Mouse (Mus musculus) c-Kit-positive CD71-positive TER-119-positive erythroid progenitor cells, embryonic 14.5 days (primary cell): Measurements from ENCODE around the gene H60b.
"Not testable (repeated sequence)": the region's sequence is repeated elsewhere in the genome, so short reads cannot be mapped to it uniquely, and the experiment has no call there.

ENCODE experiments used
- DNase-seq: peaks from one replicate; pipeline ENCODE4 v3.0.0-alpha.2; 2013; ENCODE audit warnings: low spot score

The H60b gene

DNA sequence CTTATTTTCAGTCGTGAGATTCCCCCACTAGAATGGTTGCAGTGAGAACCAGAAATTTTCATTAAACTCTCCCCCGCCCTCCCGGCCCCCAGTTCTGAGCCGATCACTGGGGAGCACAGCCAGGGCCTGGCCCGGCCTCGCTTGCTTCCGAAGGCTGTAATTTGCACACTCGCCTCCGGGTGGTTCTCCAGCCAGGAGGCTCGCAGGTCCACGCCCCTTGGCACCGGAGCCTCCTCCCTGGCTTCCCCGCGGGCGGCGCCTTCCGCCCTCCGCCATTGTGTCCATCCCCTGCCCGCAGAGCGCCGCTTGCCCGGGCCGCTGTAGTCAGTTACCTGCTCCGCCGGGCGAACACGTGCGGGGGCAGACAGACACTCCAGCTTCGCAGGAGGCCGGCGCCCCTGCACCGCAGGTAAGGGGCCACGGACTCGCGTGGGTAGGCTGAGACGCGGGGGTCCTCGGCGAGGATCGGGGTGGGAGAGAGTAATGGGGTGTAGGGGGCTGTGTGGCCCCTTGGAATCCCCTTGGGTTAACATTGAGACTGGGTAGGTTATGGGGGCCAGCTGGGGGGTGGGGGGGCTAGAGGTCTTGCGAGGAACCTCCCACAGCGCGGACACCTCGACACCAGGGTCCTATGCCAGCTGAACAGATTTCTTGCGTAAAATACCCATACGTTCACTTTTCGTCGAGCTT lies at the start of gene H60b, which contains the start of gene Raet1e:
Gene H60b (plus strand): TSS at position 277 of the 690 bp plus-strand sequence.
Gene Raet1e (plus strand): TSS at position 260 of the 690 bp plus-strand sequence.
- DNase-seq = not testable (repeated sequence)

DNA sequence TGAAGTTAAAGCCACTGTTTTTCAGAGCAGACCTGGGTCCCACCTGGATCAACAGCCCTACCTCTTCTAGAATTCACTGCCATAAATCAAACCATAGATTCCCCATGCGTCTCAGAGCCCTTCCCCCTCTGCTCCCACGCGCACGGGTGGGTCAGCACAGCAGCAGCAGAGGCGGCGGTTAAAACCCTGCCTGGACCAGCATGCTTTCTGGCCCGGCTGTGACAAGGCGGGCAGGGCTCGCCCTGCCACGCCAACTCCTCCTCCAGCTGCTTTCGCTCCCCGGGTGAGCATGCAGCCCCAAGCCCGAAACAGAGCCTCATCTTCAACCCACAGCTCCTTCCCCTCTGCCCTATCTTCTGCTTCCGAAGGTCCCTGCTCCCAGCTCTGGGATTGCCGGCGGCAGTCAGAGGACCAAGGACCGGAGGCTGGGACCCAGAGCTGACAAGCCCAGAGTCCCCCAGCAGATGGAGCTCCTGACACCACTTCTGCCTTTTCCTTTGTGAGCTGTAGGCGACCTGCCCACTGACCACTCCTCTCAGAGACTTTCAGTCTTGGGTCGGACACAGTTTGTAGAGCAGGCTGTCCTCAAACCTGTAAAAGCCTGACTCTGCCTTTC lies 17.6 kb upstream of the H60b start:
- no peak for DNase-seq

DNA sequence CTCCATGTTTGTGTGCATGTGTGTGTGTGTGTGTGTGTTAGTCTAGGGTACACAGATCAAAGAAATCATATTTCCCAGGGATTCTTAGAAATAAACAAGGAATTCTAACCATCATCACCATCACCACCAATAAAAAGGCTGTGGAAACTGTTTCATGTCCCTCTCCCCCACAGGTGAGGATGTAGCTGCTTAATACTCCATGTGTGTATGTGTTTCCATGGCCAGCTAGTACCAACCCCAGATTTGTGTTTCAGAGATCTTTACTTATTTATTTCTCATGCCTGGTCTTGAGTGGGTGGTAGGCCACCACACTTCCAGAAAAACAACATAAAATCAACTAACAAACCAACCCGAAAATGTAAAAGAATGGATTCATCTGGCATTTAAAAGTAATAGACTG lies 16.2 kb upstream of the H60b start:
- DNase-seq = peak; percentile 77

DNA sequence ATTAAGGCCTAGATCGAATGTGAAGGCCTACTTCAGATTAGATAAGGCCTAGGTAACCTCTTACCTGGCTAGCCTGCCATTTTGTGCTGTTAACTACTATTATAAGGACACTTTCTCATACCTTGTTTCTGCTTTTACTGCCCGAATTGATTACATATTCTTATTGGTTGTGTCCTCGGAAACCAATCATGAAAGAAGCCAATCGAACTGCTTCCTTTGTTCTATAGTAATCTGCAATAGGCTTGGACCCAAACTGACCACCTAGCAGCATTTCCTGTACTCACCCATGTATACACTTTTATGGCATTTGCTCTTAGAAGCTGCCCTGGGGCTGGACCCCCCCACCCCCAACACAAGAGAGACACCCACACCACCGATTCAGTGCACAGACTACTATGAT lies 15.5 kb upstream of the H60b start:
- DNase-seq = no peak

DNA sequence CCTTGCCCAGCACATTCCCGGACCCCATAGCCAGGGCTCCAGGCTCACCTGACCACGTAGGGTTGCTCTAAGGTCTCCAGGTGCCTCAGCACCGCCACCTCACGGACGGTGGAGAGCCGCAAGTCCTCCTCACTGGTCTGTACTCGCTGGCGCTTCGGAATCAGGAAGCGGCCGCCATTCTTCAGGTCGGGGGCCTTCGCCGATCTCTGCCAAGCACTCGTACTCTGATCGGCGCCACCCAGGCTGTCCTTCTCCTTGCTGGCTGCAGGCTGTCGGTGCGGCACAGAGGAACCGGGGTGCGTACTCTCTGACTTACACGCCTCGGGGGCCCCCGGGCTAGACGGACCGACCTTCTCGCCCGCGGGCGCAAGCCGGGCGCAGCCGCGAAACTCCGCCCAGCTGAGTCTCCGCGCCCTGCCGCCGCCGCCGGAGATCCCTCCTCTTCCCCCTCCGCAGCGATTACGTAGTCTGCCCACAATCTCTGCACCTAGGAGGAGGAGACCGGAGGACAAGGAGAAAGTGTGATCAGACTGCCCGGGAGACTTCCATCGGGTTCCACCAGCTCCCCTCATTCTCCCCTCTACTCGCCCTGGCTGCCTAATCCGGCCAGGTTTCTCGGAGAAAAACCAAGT lies 9.8 kb upstream of the H60b start:
- DNase-seq = no peak

DNA sequence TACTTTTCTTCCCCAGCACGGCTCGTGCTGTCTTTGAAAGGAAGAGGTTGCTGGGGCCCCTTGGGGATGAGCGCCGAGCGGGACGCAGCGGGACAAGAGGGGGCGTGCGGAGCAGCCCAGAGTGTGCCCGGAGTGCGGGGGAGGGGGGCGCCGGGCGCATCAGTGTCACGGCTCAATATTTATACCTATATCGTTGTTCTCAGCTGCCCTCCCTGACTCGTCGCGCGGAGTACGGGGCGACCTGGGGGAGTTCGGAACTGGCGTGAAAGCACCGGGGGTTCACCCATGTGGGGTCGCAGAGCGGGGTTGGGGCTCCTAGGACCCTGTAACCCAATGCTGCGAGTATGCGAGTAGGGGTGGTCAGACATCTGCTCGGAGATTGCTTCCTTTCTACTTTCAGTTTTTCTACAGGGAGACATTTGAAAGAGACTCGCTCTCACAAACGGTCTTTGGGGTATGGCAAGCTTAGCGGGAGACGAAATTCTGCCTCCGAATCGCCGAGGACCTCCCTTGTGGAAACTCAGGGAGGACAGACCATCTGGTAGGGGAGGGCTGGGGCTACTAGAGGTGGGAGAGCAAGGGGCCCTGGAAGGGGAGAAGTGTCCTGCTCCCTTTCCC lies 9.2 kb upstream of the H60b start, which contains the start of gene E030030I06Rik:
Gene E030030I06Rik (minus strand): TSS at position 198 of the 618 bp plus-strand sequence.
- DNase-seq = no peak

DNA sequence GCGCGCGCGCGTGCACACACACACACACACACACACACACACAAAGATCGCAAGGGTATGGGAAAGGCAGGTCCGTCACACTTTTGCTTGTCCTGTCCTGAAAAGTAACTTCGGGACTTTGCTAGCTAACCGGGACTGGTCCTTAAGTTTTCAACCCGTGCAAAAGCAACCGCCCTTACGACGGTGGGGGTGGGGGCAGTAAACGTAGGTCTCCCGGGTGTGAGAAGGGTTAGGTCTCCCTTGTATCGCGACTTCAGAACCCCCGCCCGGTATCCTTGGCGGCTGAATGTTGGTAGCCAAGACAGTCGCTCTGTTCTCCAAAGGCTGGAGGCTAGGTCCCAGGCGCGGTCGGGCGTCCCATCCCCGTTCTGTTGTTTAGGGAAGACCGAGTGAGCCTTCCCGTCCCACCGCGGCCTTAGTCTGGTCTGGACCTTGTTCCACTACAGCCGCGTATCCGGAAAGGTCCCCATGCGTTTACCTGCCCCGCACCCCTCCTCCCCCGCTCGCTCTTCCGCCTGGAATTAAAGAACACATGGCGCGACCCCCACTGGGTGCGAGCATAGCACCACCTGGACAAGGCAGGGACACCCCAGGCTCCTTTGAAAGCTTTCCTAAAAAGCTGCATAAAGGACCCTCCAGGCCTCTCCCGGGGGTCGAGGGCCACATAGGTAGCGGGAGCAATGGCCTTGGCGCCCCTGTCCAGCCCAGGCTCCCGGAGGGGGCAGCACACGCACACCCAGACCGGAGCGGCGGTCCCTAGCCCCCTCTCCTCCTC lies 8.5 kb upstream of the H60b start:
- DNase-seq = no peak

DNA sequence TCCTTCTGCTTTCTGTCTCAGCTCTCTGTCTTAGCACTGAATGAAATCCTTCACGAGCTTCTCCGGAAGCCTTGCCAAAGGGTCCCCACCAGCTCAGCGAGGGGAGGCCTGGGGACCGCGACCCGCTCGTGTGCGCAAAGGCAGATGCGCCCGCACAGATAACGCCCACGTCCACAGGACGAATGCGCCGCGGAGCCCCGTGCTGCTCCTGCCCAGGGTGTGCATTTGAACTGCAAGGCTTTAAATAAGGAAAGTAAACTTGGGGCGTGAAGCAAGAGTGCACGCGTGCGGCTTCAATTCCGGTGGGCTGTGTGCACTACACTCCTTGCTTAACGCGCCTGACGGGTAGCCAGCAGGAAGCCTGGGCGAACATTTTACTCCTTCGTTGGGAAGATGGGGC lies 7.8 kb upstream of the H60b start:
- no peak for DNase-seq

DNA sequence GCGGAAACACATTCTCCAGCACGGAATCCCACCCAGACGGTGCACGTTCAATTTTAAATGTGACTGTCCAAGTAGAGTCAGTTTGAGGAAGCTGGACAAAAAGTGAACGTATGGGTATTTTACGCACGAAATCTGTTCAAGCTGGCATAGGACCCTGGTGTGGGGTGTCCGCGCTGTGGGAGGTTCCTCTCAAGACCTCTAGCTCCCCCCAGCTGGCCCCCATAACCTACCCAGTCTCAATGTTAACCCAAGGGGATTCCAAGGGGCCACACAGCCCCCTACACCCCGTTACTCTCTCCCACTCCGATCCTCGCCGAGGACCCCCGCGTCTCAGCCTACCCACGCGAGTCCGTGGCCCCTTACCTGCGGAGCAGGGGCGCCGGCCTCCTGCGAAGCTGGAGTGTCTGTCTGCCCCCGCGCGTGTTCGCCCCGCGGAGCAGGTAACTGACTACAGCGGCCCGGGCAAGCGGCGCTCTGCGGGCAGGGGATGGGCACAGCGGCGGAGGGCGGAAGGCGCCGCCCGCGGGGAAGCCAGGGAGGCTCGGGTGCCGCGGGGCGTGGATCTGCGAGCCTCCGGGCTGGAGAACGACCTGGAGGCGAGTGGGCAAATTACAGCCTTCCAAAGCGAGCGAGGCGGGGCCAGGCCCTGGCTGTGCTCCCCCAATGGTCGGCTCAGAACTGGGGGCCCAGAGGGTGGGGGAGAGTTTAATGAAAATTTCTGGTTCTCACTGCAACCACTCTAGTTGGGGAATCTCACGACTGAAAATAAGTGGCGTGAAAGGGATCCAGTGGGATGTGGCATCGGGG lies 7.1 kb upstream of the H60b start:
- DNase-seq = not testable (repeated sequence)

DNA sequence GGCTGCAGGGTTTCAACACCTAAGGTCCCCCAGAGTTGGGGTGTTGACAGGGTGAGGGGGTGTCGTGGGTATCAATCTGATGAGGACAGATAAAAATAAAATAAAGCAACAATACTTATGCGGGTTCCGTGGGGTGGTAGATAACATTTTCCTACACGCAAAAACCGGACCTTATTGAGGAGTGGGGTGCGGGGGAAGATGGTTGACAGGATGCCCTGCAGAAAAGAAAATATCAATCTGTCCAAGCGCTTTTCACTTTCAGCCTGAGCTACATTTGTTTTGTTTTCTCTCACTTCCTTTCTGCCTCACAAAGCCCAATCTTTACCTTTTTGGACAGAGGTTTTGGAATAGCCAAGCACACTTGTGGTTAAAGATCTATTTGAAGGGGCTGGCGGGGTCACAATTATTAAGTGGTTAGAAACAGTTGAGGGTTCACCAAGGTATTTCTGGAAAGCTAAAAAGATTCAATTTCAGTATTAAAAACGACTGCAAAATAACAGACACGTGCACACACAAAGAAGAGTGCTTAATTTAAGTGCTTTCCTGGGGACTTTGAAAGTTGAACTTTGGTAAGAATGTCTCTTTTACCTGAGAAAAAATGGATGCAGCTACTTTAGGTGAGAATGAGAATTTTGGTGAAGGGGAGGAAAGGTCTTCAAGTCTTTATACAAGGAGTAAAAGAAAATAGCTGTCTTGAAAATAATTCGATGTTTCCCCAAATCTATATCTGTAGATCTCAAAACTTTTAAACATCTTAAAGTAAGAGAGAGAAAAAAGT lies 6.3 kb upstream of the H60b start:
- DNase-seq = not testable (repeated sequence)

DNA sequence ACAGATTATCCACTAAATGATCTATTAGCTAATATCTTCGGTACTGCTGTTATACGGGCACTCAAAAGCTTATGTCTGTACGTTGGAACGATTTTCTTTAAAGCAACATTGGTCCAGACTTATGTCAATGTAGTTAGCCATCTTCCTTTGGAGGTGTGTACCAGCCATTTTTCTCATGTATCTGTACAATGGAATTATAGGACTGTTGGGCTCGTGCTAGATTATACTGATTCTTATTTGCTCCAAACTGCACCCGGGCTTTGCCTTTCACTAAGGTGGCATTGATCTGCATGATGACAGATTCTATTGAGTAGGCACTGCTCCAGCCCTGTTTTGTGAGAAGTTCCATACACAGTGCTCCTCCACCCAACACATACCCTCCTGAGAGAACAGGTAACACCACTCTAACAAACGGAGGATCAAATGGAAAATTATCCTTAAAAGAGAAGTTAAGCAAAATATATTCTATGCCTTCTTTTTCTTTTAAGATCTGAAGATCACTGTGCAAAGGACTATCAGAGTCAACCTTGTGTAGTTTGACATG lies 5.2 kb upstream of the H60b start:
- DNase-seq = not testable (repeated sequence)

DNA sequence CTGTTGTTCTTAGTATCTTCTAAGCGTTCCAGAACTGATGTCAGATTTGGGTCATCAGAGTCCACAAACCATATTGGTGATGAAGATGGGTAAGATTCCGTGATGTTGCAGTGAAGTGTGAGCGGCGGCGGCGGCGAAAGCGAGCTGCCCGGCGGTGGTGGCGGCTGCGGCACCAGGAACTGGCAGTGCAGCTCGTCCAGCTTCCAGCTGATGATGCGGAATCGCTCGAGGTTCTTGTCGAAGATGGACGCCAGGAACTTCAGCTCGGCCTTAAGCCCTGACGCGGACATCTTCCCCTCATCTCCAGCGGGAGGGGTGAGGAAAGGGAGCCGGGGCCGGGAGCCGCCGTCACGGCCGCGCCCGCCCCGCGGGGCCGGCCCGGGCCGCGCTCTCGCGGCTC lies 4.3 kb upstream of the H60b start:
- DNase-seq = not testable (repeated sequence)

DNA sequence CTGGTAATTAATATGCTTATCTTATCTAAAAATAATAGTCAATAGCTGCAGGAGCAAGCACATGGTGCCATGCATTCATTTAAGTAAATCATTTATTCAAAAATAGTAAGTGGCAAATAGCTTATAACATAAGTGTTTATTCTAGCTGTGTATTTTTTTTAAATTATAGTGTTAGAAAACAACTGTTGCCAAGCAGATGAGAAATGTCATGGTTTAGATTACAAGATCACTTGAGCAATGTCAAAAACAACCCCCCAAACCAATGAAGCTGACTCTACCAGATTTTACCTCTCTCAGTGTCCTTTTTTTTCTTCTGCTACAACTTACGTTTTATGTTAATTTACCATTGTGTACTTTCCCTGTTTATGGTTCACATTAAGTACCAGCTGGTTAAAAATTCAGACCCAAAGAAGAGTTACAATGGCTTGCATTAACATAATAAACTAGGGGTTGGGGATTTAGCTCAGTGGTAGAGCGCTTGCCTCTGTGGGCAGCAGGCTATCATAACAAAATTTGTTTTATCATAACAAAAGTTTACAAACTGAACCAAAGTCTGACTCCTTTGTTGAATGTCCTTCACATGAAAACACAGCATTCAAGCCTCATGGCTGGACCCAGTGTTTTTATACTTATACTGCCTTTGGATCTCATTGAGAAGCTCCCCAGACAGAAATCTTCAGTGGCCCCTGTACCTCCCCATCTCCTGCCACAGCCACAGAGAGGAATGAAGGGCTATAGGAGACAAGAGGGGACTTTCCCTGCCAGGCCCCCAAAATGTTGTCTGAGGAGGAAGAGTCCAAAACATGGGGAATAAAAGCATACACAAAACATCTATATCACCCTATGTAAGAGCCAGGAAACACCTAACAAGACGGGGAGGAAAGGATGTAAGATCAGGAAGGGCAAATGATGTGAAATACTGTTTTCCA lies 3.3 kb upstream of the H60b start:
- DNase-seq = no peak

DNA sequence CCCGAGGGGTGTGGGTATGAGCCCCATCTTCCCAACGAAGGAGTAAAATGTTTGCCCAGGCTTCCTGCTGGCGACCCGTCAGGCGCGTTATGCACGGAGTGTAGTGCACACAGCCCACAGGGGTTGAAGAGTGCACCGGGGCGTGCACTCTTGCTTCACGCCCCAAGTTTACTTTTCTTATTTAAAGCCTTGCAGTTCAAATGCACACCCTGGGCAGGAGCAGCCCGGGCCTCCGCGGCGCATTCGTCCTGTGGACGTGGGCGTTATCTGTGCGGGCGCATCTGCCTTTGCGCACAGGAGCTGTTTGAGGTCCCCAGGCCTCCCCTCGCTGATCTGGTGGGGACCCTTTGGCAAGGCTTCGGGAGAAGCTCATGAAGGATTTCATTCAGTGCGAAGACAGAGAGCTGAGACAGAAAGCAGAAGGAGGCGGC lies 760 bp downstream of the H60b start:
- no peak for DNase-seq

DNA sequence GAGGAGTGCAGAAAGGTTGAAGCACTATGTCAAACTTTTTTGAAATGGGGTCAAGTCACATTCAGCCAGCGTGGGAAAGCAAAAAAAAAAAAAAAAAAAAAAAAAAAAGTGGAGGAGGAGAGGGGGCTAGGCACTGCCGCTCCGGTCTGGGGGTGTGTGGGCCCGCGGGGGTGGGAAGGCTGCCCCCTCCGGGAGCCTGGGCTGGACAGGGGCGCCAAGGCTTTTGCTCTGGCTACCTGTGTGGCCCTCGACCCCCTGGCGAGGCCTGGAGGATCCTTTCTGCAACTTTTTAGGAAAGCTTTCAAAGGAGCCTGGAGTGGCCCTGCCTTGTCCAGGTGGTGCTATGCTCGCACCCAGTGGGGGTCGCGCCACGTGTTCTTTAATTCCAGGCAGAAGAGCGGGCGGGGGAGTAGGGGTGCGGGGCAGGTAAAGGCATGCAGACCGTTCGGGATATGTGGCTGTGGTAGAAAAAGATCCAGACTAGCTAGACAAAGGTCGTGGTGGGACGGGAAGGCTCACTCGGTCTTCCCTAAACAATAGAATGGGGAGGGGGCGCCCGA lies 1.3 kb downstream of the H60b start:
- DNase-seq = no peak

DNA sequence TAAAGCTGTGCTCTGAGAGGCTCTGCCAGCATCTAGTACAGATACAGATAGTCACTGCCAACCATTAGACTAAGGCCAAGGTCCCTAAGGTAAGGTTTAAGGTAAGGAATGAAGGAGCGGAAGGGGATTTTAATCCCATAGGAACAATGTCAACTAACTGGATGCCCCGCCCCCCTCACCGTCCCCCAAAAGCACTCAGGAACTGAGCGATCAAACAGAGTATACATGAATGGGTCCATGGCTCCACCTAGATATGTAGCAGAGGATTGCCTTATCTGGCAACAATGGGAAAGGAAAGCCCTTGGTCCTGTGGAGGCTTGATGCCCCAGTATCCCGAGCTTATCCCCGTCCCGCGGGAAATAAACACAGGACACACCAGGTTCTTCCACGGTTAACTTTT lies 4.9 kb downstream of the H60b start:
- DNase-seq = not testable (repeated sequence)

DNA sequence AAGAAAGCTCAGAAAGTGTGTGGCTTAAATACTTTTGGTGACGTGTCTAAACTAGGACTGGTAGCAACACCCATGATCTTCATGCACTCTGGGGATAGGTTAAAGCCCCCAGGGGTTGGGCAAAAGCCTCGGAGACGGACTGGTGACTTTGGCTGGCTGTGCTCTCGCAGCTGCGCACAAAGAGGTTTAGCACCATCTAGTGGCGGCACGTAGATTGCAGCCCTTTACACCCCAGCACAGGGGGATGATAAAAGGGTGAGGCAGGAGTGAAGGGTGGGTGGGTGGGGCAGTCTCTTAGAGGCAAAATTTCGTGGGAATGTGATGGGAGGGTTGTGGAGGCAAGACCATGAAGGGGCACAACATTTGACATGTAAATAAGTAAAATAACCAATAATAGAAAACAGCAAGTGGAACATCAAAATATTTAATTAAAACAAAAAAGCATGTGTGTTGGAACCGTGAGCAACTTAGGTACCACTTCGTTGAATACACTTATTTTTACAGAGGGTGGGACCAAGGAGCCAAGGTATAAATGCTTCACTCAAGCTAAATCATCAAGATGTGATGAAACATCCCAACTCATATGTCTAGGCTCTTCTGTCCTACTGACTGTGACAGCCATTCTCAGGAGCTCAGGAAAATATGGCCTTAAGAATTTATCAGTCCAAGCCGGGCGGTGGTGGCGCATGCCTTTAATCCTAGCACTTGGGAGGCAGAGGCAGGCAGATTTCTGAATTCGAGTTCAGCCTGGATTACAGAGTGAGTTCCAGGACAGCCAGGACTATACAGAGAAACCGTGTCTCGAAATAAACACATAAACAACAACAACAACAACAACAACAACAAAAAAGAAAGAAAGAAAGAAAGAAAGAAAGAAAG lies 5.6 kb downstream of the H60b start:
- not testable (repeated sequence) for DNase-seq
